Mouse (Mus musculus): Measurements from ENCODE around the gene Vil1. TPM values are rescaled to one million over a fixed set of nuclear protein-coding genes. Genes with fewer than 3 reads are reported as not detected.
"Not testable (repeated sequence)": the region's sequence is repeated elsewhere in the genome, so short reads cannot be mapped to it uniquely, and the experiment has no call there.

Gene Vil1
- total and polyA plus RNA-seq, 2 experiments from 2014 or later, result 0.31 to 0.38 TPM

DNA sequence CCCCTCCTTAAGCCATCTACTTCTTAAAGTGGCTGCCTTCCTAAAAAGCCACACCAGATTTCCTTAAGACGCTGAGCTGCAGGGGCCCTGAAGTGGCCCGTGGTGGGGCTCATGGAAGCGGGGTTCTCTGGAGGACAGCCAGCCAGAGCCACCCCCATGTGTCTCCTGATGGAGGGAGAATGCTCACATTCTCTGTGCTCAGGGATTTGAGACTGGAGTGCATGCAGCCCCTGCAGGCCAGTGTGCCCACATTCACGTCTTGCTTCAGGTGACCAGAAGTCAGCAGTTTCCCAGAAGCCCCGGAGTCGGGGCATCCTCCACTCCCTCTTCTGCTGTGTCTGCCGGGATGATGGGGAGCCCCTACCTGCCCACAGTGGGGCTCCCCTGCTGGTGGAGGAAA is 16.2 kb upstream of the Vil1 start:
- H3K27me3 ChIP-seq (ENCODE audit: insufficient read depth, low read length), result 0 out of 2 replicates have a peak, but pooled peaks cover 13% of the 10 kb centered on the region
- H3K4me1 ChIP-seq (ENCODE audit: insufficient read depth, low read length), result peaks cover 6% of the 10 kb centered on the region
- TF ChIP-seq CTCF (IDR thresholded peaks at IDR 0.05), result peak; percentile 1; the same call in 1 of the 2 replicates
- no peak for ATAC-seq (ENCODE audit: low FRiP score)
- peak overlapping the region; percentile 97 for H3K4me2 ChIP-seq (ENCODE audit: low read depth, low read length, poor library complexity, severe bottlenecking)
- peak overlapping the region; percentile 86; the same call in 1 of the 2 replicates for H3K4me3 ChIP-seq (ENCODE audit: low read depth, low read length)
- H3K36me3 ChIP-seq (ENCODE audit: insufficient read depth, low read length), result no peaks in the 10 kb centered on the region
- 38% methylated on average over 7 of the region's 7 CpGs for WGBS
- no peaks in the 10 kb centered on the region for H3K9me3 ChIP-seq (ENCODE audit: low read length)
- H3K27ac ChIP-seq (ENCODE audit: low read depth, low read length), result no peak overlapping the region
- 0 out of 2 replicates have a peak overlapping the region, but pooled peaks have one; percentile 67 for H3K9ac ChIP-seq (replicated peaks; ENCODE audit: low read length, poor library complexity, severe bottlenecking)
- no peak for DNase-seq (ENCODE audit: low spot score)

DNA sequence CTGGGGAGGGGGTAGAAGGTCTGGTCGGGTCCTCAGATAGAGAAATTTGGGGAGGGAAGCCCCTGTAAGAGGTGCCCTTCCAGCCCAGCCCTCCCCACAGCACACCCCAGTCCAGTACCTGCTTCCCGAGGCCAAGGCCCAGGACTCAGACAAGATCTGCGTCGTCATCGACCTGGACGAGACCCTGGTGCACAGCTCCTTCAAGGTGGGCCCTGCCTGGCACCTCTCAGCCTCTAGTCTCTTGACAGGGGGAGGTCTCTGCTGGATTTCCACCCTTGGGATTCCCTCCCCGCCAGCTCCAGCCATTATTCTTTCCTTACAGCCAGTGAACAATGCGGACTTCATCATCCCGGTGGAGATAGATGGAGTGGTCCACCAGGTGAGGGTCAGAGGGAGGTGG is 15.5 kb upstream of the Vil1 start:
- 89% methylated on average over 9 of the region's 9 CpGs for WGBS
- ATAC-seq (ENCODE audit: low FRiP score) (no peak), DNase-seq (ENCODE audit: low spot score) (no peak)
- peaks cover 6% of the 10 kb centered on the region for H3K4me1 ChIP-seq (ENCODE audit: insufficient read depth, low read length)
- no peak overlapping the region for H3K4me3 ChIP-seq (ENCODE audit: low read depth, low read length)
- 0 out of 2 replicates have a peak, but pooled peaks cover 13% of the 10 kb centered on the region for H3K27me3 ChIP-seq (ENCODE audit: insufficient read depth, low read length)
- H3K9ac ChIP-seq (replicated peaks; ENCODE audit: low read length, poor library complexity, severe bottlenecking), result no peak overlapping the region
- H3K4me2 ChIP-seq (ENCODE audit: low read depth, low read length, poor library complexity, severe bottlenecking), result no peak overlapping the region
- no peak for TF ChIP-seq CTCF (IDR thresholded peaks at IDR 0.05)
- no peaks in the 10 kb centered on the region for H3K9me3 ChIP-seq (ENCODE audit: low read length)
- no peak overlapping the region for H3K27ac ChIP-seq (ENCODE audit: low read depth, low read length)
- no peaks in the 10 kb centered on the region for H3K36me3 ChIP-seq (ENCODE audit: insufficient read depth, low read length)

DNA sequence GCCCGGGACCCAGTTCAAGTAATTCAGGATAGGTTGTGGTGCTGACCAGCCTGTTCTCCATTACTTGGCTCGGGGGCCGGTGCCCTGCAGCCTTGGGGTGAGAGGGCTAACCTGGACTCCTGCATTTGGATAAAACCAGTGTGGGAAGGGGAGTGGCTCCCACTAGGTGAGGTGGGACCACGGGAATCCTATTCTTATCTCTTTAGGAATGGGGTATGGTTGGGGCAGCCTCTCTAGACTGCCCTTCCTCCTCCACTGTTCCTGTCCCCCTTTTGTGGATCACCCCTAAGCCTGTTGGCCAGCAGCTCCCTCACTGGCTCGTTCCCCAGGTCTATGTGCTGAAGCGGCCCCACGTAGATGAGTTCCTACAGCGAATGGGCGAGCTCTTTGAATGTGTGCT is 14.9 kb upstream of the Vil1 start:
- ATAC-seq (ENCODE audit: low FRiP score) (no peak), DNase-seq (ENCODE audit: low spot score) (no peak)
- Histone ChIP-seq H3K36me3 (ENCODE audit: insufficient read depth, low read length) (no peaks in the 10 kb centered on the region), H3K4me2 (ENCODE audit: low read depth, low read length, poor library complexity, severe bottlenecking) (no peak overlapping the region), H3K4me3 (ENCODE audit: low read depth, low read length) (no peak overlapping the region), H3K9ac (replicated peaks; ENCODE audit: low read length, poor library complexity, severe bottlenecking) (no peak overlapping the region), H3K4me1 (ENCODE audit: insufficient read depth, low read length) (peaks cover 6% of the 10 kb centered on the region), H3K27ac (ENCODE audit: low read depth, low read length) (no peak overlapping the region), H3K9me3 (ENCODE audit: low read length) (no peaks in the 10 kb centered on the region), H3K27me3 (ENCODE audit: insufficient read depth, low read length) (0 out of 2 replicates have a peak, but pooled peaks cover 13% of the 10 kb centered on the region)
- TF ChIP-seq CTCF (IDR thresholded peaks at IDR 0.05), result no peak
- WGBS, result 93% methylated on average over 9 of the region's 9 CpGs

DNA sequence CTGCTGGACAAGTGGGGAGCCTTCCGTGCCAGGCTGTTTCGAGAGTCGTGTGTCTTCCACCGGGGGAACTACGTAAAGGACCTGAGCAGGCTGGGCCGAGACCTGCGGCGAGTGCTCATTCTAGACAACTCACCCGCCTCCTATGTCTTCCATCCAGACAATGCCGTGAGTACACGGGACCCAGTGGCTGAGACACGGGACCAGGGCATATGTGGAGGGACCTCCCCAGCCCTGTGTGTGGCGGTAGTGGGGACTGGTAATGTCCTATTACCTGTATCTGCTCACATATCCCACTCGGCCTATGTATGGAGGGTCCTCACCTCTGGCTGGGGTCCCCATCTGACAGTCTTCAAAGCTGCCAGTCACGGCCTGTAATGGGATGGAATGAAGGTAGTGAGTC is 14.3 kb upstream of the Vil1 start:
- H3K9me3 ChIP-seq (ENCODE audit: low read length), result no peaks in the 10 kb centered on the region
- DNase-seq (ENCODE audit: low spot score) (no peak), ATAC-seq (ENCODE audit: low FRiP score) (no peak)
- 97% methylated on average over 15 of the region's 15 CpGs for WGBS
- TF ChIP-seq CTCF (IDR thresholded peaks at IDR 0.05), result no peak
- no peak overlapping the region for H3K4me2 ChIP-seq (ENCODE audit: low read depth, low read length, poor library complexity, severe bottlenecking)
- peaks cover 6% of the 10 kb centered on the region for H3K4me1 ChIP-seq (ENCODE audit: insufficient read depth, low read length)
- no peak overlapping the region for H3K4me3 ChIP-seq (ENCODE audit: low read depth, low read length)
- no peak overlapping the region for H3K27ac ChIP-seq (ENCODE audit: low read depth, low read length)
- H3K36me3 ChIP-seq (ENCODE audit: insufficient read depth, low read length), result no peaks in the 10 kb centered on the region
- no peak overlapping the region for H3K9ac ChIP-seq (replicated peaks; ENCODE audit: low read length, poor library complexity, severe bottlenecking)
- 0 out of 2 replicates have a peak, but pooled peaks cover 10% of the 10 kb centered on the region for H3K27me3 ChIP-seq (ENCODE audit: insufficient read depth, low read length)

DNA sequence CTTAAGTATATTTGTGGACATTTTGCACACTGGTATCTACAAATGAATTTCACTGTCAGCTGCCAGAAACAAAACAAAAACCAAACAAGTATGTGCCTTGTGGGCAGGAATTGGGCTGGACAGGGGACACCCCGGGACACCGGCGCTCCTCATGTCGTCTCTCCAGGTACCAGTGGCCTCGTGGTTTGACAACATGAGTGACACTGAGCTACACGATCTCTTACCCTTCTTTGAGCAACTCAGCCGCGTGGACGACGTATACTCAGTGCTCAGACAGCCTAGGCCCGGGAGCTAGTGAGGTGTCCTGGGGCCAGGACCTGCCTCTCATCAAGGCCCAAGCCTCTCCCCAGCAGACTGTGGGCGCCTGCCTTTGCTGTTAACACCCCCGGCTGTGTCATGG is 13.9 kb upstream of the Vil1 start:
- H3K9ac ChIP-seq (replicated peaks; ENCODE audit: low read length, poor library complexity, severe bottlenecking), result no peak overlapping the region
- 84% methylated on average over 12 of the region's 13 CpGs for WGBS
- no peak overlapping the region for H3K4me3 ChIP-seq (ENCODE audit: low read depth, low read length)
- DNase-seq (ENCODE audit: low spot score) (no peak), ATAC-seq (ENCODE audit: low FRiP score) (no peak)
- no peak overlapping the region for H3K4me2 ChIP-seq (ENCODE audit: low read depth, low read length, poor library complexity, severe bottlenecking)
- H3K27me3 ChIP-seq (ENCODE audit: insufficient read depth, low read length), result 0 out of 2 replicates have a peak, but pooled peaks cover 6% of the 10 kb centered on the region
- H3K9me3 ChIP-seq (ENCODE audit: low read length), result no peaks in the 10 kb centered on the region
- peaks cover 6% of the 10 kb centered on the region for H3K4me1 ChIP-seq (ENCODE audit: insufficient read depth, low read length)
- TF ChIP-seq CTCF (IDR thresholded peaks at IDR 0.05), result no peak
- H3K36me3 ChIP-seq (ENCODE audit: insufficient read depth, low read length), result no peaks in the 10 kb centered on the region
- no peak overlapping the region for H3K27ac ChIP-seq (ENCODE audit: low read depth, low read length)

DNA sequence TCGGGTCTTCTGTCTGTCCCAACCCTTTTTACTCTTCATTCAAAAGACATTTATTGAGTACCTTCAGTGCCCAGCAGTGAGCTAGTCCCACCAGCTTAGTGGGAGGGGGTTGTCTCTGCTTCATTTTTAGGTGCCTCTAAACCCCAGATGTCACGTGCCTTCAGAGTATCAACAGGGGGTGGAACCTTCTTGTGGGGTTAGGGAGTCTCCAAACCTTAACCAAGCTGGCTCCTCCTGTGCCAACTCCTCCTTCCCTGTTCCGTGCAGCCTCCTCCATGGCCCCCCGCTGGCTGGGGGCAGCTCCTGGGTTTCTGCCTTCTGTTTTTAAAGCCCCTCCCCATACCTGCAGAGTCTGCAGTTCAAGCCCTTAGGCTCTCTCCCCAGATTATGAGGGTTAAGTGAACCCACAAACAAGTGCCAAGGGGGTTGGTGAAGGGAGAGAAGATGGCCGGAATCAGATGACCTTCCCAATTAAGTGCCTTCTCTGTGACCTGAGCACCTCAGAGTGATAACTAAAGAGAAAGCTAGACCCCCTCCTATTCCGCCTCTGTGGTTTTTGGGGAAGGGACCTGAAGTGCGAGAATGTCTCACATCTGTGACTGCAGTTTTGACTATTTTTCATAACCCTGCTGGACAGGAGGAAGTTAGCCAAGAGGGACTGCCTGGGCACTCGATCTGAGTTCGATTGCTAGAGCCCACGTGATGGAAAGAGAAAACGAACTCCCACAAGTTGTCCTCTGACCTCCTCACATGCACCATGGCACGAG is 12.5 kb upstream of the Vil1 start:
- Histone ChIP-seq H3K4me3 (ENCODE audit: low read depth, low read length) (peak overlapping the region; percentile 45), H3K4me2 (ENCODE audit: low read depth, low read length, poor library complexity, severe bottlenecking) (peak overlapping the region; percentile 76)
- DNase-seq (ENCODE audit: low spot score); H3K27me3 ChIP-seq (ENCODE audit: insufficient read depth, low read length); H3K36me3 ChIP-seq (ENCODE audit: insufficient read depth, low read length); H3K9me3 ChIP-seq (ENCODE audit: low read length); H3K27ac ChIP-seq (ENCODE audit: low read depth, low read length); H3K4me1 ChIP-seq (ENCODE audit: insufficient read depth, low read length); H3K9ac ChIP-seq (replicated peaks; ENCODE audit: low read length, poor library complexity, severe bottlenecking); ATAC-seq (ENCODE audit: low FRiP score): not testable (repeated sequence)
- 14% methylated on average over 11 of the region's 12 CpGs for WGBS

All from midbrain, postnatal 0 days (tissue).